Mouse (Mus musculus) urinary bladder, postnatal 10 days (tissue): ENCODE measurements around the gene Cadm4.
"Not testable (repeated sequence)": the region's sequence is repeated elsewhere in the genome, so short reads cannot be mapped to it uniquely, and the experiment has no call there.

Source experiments
- DNase-seq: peaks from one replicate; pipeline ENCODE4 v3.0.0; 2022; ENCODE audit warnings: low spot score

Gene Cadm4

GRCm38 (mm10) chr7:24501492-24501891, 19.7 kb downstream of the Cadm4 start:
- no peak for DNase-seq

GRCm38 (mm10) chr7:24504004-24504403, 22.2 kb downstream of the Cadm4 start:
- DNase-seq: no peak

DNA sequence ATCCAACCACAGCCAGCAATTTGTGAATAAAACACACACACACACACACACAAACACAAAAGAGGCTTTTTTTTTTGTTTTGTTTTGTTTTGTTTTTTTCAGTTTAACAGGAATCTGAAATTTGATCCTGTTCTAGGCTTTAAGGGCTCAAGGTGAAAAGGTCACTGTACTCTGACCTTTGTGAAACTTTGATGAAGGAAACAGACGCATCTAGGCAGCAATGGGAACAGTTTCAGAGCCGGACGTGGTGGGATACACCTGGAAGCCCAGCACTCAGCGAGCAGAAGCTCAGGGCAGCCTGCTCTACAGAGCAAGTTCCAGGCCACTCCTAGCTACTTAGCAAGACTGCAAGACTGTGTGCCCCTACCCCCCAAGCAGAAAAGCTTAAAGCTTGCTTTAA, 23.0 kb downstream of the Cadm4 start:
- no peak for DNase-seq

DNA sequence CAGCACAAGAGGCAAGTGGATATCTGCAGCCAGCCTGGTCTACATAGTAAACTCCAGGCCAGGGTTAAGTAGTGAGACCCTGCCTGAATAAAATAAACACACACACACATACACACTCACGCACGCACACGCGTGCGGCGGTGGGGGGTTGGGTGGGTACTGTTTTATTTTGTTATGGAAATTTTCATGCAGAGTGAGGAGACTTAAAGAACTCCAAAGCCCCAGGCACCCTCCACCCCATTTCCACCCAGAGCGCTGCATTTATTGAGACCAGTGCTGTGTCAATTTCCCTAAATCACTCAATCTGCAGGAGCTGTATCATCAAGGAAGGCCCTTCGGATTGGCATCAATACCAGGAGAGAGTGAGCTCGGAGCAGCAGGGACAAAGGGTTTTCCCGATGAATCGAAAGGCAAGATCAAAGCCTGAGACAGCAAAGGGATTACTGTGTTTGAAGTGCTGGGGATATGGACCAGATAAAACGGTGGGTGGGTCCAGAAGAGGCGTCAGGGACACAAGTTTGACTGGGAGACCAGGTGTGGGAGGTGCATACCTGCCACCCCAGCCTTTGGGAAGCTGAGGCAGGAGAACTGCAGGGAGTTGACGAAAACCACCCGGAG, 23.7 kb downstream of the Cadm4 start:
- no peak for DNase-seq

- no peak for DNase-seq
Measured at GRCm38 (mm10) chr7:24506065-24506459, 24.2 kb downstream of the Cadm4 start.

DNA sequence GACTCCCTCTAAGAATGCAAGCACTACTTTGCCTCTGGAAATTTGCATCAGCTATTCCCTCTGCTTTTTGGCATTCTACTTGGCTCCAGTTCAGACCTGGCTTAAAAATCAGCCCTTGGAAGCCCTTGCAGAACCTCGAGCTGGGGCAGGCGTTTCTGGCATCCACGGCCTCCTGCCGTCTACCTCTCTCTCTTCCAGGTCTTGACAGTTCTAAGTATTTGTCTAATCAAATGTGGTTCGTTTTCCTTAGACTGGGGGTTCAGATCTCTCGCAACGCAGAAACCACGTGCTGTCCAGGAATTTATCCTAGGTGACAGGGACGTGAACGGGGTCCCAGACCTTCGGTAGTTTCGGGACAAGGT, 24.6 kb downstream of the Cadm4 start:
- DNase-seq: no peak

DNA sequence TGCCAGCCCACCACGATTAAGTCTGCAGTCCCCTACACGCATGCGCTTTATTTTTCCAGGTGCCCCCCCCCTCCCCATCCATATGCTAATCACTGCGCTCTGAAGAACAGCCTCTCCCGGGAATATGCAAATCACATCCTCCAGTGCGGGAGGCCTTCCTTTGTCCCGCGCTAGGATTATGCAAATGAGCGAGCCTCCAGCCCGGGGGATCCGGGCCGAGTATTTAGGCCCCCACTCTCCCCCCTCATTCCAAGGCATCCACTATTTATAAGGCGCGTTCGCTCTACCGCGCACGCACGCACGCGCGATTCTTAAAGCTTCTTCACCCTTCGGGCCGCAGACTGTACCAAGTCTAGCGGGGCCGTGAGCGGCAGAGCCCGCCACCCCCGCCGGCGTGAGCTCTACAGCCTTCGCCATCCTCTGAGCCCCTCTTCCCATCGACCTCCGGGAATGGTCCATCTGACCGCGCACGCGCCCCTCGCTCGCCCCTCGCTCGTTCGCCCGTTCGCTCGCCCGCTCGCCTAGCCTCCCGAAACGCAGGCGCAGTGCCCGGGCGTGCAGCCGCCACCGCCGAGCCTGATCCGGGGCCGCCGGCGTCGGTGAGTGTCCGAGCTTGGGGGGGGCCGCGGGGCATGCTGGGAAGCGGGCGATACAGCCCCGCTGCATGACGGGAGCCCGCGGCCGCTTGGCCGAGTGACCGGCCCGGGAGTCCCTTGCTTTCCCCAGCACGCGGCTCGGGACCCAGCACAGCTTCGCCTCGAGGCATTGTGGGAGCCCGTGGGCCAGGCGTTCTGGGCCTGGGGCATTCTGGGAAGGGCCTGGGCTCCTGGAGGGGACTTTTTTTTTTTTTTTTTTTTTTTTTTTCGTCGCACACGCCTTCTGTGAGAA, 25.3 kb downstream of the Cadm4 start, which contains the start of gene Zfp428:
Gene Zfp428, plus strand, starts transcription at position 169 of the 888 bp plus-strand sequence.
- DNase-seq: peak; percentile 54

DNA sequence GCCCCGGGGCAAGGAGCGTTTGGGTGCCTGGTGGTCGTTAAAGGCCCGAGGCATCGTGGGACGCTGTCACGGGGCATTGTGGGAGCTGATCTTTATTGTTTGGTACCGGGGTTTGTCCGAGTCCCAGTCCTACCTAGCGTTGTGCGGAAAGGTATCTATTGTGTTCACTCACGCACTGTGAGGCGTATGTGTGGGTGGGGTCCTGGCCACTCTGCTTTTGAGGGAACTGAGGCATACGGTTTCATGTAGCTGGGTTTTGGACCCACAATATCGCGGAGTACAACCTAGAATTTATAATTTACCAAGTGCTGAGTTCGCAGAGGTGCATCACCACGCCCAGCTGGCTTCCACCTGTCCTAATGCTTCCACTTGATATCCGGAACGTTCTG, 25.9 kb downstream of the Cadm4 start:
- DNase-seq: no peak

DNA sequence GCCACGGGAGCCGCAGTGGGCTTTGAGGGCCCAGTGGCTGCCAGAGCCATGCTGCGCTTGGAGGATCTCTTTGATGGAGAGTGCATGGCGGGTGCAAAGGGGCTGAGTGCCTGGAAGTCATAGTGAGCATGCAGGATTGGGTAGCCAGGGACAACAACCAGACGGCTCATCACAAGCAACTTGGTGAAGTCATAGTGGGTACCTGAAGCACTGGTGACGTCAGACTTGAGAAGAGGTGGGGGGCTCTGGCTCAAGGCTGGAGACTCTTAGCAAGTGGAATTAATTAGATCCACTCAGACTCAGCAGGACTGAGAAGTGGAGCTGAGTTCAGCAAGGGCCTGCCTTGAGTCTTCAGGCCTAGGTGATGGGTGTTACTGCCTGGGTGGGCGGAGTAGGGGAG, 30.5 kb downstream of the Cadm4 start, which contains the start of gene AC161166.1:
Gene AC161166.1, minus strand, starts transcription at position 101 of the 400 bp plus-strand sequence.
- no peak for DNase-seq

DNA sequence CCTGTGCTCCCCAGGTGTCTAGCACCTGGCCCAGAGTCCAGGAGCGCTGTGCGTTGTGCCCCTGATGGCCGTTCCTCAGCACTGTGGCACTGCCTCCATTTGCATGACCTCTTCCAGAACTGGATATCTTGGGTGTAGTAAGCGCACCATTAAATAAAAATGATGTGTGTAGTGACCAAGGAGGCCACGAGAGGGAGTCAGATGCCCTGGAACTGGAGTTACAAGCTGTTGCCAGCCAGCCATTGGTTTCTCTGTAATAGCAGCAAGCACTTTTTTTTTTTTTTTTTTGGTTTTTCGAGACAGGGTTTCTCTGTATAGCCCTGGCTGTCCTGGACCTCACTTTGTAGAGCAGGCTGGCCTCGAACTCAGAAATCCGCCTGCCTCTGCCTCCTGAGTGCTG, 34.5 kb downstream of the Cadm4 start:
- not testable (repeated sequence) for DNase-seq

DNA sequence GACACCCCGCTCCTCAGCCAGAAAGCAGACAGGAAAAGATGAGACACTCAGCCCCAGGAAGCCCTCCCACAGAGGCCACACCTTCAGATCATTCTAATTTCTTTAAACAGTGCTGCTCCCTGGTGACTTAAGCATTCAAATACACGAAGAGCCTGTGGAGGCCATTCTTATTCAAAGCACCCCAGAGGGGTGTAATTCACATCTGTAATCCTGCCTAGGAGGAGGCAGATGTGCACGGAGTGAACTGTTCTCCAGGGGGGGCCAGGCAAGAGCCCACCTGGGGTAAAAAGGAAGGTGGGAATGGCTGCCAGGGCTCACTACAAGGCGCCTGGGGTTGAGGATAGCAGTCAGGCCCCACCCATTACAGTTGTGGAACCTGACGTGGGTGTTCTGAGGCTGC, 35.3 kb downstream of the Cadm4 start:
- no peak for DNase-seq

DNA sequence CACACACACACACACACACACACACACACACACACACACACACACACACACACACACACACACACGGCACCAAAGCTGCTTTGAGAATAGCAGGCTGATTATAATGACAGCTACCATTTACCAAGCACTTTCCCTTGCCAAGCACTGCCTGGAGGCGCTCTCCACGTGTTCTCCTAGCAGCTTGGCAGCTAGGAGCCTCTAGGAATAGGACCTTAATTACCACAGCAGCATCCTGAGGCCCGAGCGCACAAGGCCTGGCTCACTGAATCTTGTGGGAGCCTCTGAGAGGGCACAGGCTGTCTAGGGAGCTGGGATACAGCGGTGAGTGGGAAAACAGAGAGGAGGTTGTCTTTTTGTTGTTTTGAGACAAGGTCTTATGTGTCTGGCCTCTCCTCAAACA, 35.8 kb downstream of the Cadm4 start:
- no peak for DNase-seq

GRCm38 (mm10) chr7:24519130-24519529, 37.3 kb downstream of the Cadm4 start:
- no peak for DNase-seq

DNA sequence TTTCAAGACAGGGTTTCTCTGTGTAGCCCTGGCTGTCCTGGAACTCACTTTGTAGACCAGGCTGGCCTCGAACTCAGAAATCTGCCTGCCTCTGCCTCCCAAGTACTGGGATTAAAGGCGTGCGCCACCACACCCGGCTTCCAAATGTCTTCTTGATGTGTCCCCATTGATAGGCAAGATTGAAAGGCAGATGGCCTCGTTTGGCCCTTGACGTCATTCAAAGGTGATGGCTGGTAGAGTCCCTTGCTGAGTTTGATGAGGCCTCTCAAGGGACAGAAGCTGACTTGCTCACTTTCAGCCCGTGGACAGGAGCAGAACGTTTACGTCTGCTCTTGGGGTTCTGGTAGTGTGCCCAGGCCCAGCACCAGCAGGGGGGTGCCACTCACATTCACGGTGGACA, 38.2 kb downstream of the Cadm4 start:
- DNase-seq: not testable (repeated sequence)

DNA sequence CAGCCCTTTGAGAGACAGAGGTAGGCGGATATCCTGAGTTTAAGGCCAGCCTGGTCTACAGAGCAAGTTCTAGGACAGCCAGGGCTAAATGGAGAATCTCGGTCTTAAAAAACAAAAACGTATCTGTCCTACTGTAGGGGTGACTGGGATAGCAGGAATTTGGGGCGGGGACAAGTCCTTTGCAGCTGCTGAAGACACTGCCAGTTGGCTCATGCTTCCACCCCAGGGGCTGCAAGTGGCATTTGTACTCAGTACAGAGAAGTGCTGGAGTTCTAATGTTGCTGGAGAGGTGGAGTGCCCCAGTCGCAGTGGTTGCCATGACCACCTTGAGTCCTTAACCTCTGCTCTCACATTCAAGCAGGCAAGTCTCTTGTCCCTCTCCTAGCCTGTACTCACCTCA, 41.0 kb downstream of the Cadm4 start:
- DNase-seq: no peak

DNA sequence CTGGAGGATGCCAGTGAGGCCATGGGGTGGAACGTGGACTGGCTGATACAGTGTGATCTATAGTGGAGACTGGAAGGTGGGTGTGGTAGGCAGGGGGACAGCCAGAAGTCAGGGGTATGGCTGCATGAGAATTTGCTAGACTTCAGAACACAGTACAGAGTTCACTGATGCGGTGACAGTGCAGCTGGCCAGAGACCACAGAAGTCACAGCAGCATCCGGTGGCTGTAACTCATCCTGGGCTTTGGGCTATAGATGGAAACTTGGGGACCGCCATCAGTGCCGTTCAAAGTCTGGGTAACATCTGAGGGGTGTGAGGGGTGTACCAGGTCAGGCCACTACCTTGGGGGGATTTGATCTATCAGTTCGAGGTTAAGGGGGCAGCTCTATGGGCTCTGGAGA, 41.9 kb downstream of the Cadm4 start:
- DNase-seq: no peak

- DNase-seq: no peak
Measured at GRCm38 (mm10) chr7:24524978-24525377, 43.2 kb downstream of the Cadm4 start.

DNA sequence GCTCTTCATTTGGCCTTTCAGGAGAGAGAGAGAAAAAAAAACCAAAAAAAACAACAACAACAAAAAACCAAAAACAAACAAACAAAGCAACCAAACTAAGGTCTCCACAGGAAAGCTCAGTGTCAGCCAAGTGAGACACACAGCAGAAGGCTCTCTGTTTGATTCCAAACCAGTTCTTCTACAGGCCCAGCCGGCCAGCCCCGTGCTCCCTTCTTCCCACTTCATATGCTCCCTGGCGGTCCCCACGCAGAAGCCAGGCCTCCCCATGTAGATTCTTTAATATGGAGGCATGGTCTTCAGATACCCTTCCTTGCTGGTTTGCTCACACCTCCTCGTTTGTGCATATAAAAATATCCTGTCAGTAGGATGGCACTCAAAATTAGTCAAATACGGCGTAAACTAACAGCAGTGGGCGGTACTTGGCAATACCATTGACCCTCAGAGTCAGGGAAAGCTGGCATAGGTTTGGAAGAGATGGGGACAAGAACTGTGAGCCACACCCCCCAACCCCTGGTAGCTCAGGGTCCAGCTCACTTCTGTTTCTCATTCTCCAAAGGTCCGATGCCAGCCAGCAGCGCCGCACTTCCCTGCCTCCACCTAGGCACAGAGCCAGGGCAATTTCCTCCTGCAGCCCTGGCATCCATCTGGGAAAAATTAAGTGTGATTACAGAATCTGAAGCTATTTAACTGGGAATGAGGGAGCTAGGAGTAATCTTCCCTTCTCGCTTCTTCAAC, 44.0 kb downstream of the Cadm4 start:
- no peak for DNase-seq

- DNase-seq: no peak
Measured at GRCm38 (mm10) chr7:24528861-24529260, 47.0 kb downstream of the Cadm4 start.

- DNase-seq: no peak
Measured at GRCm38 (mm10) chr7:24529580-24529979, 47.8 kb downstream of the Cadm4 start.

- DNase-seq: peak; percentile 97
Measured at GRCm38 (mm10) chr7:24530062-24530931, 48.5 kb downstream of the Cadm4 start, which contains the start of gene Irgq. Irgq (plus strand) TSS chr7:24530689.
